Mouse (Mus musculus) bone marrow, adult 2 months (tissue): ENCODE data around the gene Pnp2. TPM values are rescaled to one million over a fixed set of nuclear protein-coding genes. Genes with fewer than 3 reads are reported as not detected.
"Not testable (repeated sequence)": the region's sequence is repeated elsewhere in the genome, so short reads cannot be mapped to it uniquely, and the experiment has no call there.

Experiments
- H3K27ac ChIP-seq: fragments of 200-500 bp; 2 replicates; pipeline ENCODE4 v1.5.1; 2012; ENCODE audit warnings: low read depth, mild to moderate bottlenecking, control low read depth, inconsistent platforms, low read length; ENCODE audit not compliant: control insufficient read depth, poor library complexity, insufficient read depth
- H3K4me1 ChIP-seq: fragments of 200-500 bp; 2 replicates; pipeline ENCODE4 v1.6.1; 2011; ENCODE audit warnings: low read length; ENCODE audit not compliant: control insufficient read depth, insufficient read depth
- H3K4me3 ChIP-seq: fragments of 200-500 bp; replicated peaks from 2 replicates; pipeline ENCODE3; 2011; ENCODE audit warnings: mild to moderate bottlenecking, low read depth, low read length, control low read depth; ENCODE audit not compliant: control insufficient read depth
- CTCF ChIP-seq: fragments of 200-500 bp; IDR thresholded peaks from 2 replicates; pipeline ENCODE4 v1.5.1; 2011; ENCODE audit warnings: low read length, control low read depth; ENCODE audit not compliant: control insufficient read depth, insufficient read depth
- POLR2A ChIP-seq: fragments of 200-500 bp; IDR thresholded peaks from 2 replicates; pipeline ENCODE4 v1.6.1; 2011; ENCODE audit warnings: low read depth, mild to moderate bottlenecking, control low read depth, low read length, borderline replicate concordance; ENCODE audit not compliant: control insufficient read depth
- WGBS: fragments of 180-500 bp; shearing (Covaris S2); methylation state at CpG from one replicate; pipeline ENCODE4 v1.1.7; 2018; 5-methylcytosine and 5-hydroxymethylcytosine counted together
- polyA plus RNA-seq: library from polyadenylated mRNA; stranded (reverse); fragments of >200 nt; gene quantifications from 2 replicates; pipeline ENCODE4 v1.2.4, GENCODE M21; 2011; ENCODE audit warnings: low replicate concordance; ENCODE audit not compliant: missing spikeins, insufficient read depth, insufficient read length

Pnp2 gene
- polyA plus RNA-seq, 1 experiment, result 109 TPM

DNA sequence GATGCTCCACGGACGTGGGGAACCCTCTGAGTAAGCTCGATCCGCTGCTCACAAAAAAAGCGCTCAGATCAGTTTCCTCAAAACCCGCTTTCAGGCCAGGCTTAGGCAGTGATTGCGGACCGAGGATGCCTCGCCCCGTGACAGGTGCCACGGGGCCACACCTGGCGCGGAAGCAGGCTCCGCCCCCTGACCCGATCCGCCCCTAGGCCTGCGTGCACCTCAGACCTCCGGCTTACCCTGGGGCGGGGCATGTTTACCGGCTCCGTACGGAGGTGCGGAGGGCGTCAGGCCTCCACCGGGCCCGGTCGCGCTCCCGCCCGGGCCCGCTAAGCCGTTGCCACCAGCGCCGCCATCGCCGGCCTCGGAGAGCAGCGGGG, 25.4 kb upstream of the Pnp2 start:
- Histone ChIP-seq H3K4me1 (peaks cover 1% of the 10 kb centered on the region), H3K27ac (peak overlapping the region; percentile 95), H3K4me3 (peak overlapping the region; percentile 76)
- WGBS, result under 1% methylated on average over 38 of the region's 38 CpGs
- peak; percentile 14; the same call in 1 of the 2 replicates for TF ChIP-seq POLR2A
- TF ChIP-seq CTCF, result no peak

DNA sequence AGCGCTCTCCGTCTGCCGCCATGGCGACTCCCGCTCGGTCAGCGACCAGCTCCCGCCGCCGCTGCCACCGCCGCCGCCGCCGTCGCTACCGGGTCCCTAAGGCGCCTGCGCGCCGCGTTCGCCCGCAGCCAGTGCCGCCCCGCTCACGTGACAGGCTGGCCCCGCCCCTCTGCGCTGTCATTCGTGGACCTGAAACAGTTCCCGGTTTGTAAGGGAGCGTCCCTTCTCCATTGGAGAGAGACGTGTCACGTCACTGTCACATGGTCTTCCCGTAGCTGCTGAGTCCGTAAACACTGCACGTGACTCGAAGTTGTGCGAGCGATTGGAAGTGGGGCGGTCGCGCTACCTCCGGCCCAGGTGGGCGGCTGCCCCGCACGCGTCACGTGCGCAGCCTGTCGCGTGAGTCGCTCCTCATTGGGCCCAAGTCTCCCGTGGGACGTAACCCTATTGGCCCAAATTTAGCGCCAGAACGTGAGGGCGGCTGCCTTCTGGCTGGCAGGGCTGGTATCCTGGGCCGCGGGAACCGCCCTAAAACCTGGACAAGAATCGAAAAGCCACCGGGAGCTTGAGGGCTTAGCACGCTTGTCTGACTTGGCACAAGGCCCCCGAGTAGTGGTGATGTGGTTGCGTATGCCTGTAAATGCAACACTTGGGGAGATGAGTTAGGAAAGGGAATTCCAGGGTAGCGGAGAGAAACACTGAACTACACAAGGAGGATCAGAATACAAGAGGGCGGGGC, 24.9 kb upstream of the Pnp2 start, which contains the start of the genes Pip4p1 and Pnp:
TSS of gene Pip4p1 (minus strand) at position 103 of the 739 bp plus-strand sequence.
TSS of gene Pnp (plus strand) at position 329 of the 739 bp plus-strand sequence.
- H3K27ac ChIP-seq, result peak within 1 kb of the TSS; percentile 95
- H3K4me3 ChIP-seq, result peak within 1 kb of the TSS; percentile 76
- TF ChIP-seq POLR2A (peak; percentile 78; the same call in 1 of the 2 replicates), CTCF (no peak)
- H3K4me1 ChIP-seq, result peaks cover 1% of the 10 kb centered on the region
- WGBS, result under 1% methylated on average over 67 of the region's 68 CpGs

GRCm38 (mm10) chr14:50931493-50932020, 24.2 kb upstream of the Pnp2 start:
- TF ChIP-seq CTCF (no peak), POLR2A (no peak)
- 14% methylated on average over 12 of the region's 12 CpGs for WGBS

GRCm38 (mm10) chr14:50936649-50937048, 19.1 kb upstream of the Pnp2 start:
- TF ChIP-seq POLR2A (no peak), CTCF (no peak)
- Histone ChIP-seq H3K4me3 (no peak overlapping the region), H3K4me1 (peaks cover 1% of the 10 kb centered on the region), H3K27ac (no peak overlapping the region)
- WGBS, result 35% methylated on average over 1 of the region's 1 CpGs

More at GRCm38 (mm10) chr14:50931493-50932020, 24.2 kb upstream of the Pnp2 start:
- peak overlapping the region; percentile 74 for H3K27ac ChIP-seq
- peaks cover 1% of the 10 kb centered on the region for H3K4me1 ChIP-seq
- peak overlapping the region; percentile 76 for H3K4me3 ChIP-seq

GRCm38 (mm10) chr14:50938119-50938908, 17.5 kb upstream of the Pnp2 start:
- Histone ChIP-seq H3K4me1 (no peaks in the 10 kb centered on the region; the same call in 1 of the 2 replicates), H3K4me3 (peak overlapping the region; percentile 33), H3K27ac (no peak overlapping the region)
- 52% methylated on average over 3 of the region's 3 CpGs for WGBS
- TF ChIP-seq CTCF (no peak), POLR2A (no peak)

GRCm38 (mm10) chr14:50938940-50939339, 16.9 kb upstream of the Pnp2 start:
- no peak overlapping the region for H3K27ac ChIP-seq
- TF ChIP-seq CTCF, result no peak
- TF ChIP-seq POLR2A, result no peak
- H3K4me3 ChIP-seq, result no peak overlapping the region
- no peaks in the 10 kb centered on the region; the same call in 1 of the 2 replicates for H3K4me1 ChIP-seq
- 7% methylated on average over 2 of the region's 2 CpGs for WGBS

DNA sequence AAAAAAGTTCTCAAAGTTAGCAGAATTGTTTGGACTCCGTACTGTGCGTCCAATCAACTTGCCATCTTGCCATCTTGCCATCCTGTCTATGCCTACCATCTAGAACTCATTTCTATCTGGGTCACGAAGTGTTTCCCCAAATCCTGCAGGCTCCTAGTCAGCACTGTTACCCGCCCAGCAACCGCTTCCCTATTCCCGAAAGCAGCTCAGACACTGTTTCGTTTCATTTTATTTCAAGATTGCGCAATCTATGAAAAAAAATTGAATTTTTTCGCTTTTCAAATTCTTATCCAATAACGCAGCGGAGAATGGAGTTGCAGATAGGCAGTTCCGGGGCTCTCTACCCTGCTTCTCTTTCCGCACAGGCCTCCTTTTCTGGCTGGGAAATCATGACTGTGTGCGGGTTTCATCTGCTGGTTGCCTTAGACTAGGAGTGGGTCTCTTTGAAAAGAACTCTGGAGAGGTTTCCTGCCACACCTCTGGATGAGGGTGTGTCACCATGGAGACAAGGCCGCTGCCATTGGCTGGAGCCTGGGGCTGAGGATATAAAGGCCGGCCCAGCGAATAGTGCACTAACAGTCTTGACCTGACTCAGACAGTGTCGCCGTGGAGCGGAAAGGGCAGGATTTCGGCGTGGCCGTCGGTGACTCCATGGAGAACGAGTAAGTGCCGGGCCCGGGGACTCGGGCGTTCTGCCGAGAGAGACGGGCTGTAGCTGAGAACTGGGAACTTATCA, 11.7 kb upstream of the Pnp2 start, which contains the start of gene Gm49342:
TSS of gene Gm49342 (plus strand) at position 586 of the 736 bp plus-strand sequence.
- TF ChIP-seq POLR2A (peak; percentile 100), CTCF (peak; percentile 47; the same call in 1 of the 2 replicates)
- peak within 1 kb of the TSS; percentile 81 for H3K4me3 ChIP-seq
- H3K4me1 ChIP-seq, result no peaks in the 10 kb centered on the region; the same call in 1 of the 2 replicates
- WGBS, result under 1% methylated on average over 31 of the region's 31 CpGs
- H3K27ac ChIP-seq, result peak within 1 kb of the TSS; percentile 95

GRCm38 (mm10) chr14:50944668-50945033, 11.1 kb upstream of the Pnp2 start:
- Histone ChIP-seq H3K27ac (peak overlapping the region; percentile 95), H3K4me3 (peak overlapping the region; percentile 65)
- H3K4me1 ChIP-seq, result not testable (repeated sequence)
- WGBS, result 0% methylated on average over 15 of the region's 15 CpGs

DNA sequence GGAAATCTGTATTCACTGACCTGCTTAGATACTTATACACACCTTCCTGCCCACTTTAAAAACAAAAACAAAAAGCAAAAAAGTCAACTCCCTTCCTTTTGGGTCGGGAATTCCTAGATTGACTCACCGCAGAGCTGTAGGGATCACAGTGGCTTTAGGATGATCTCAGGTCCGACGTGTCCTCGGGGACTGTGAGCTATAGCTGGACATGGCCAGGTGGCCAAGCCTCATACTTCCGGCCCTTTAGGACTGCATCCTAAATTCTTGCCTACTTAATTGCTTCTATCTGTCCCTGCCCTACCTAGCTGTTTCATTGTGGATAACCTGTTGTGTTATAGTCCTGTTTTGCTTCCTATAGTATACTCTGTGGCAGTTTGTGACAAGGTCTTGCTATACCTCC, 10.7 kb upstream of the Pnp2 start:
- WGBS, result 3% methylated on average over 6 of the region's 6 CpGs
- peak overlapping the region; percentile 95; the same call in 1 of the 2 replicates for H3K27ac ChIP-seq
- H3K4me1 ChIP-seq, result not testable (repeated sequence)
- H3K4me3 ChIP-seq, result peak overlapping the region; percentile 81

GRCm38 (mm10) chr14:50945526-50945925, 10.3 kb upstream of the Pnp2 start:
- H3K4me3 ChIP-seq, result peak overlapping the region; percentile 76
- peak overlapping the region; percentile 38; the same call in 1 of the 2 replicates for H3K27ac ChIP-seq
- WGBS, result 2% methylated on average over 3 of the region's 3 CpGs
- not testable (repeated sequence) for H3K4me1 ChIP-seq
